Mouse (Mus musculus) lung, adult 2 months (tissue): ENCODE data around the gene Lipo3.
"Not testable (repeated sequence)": the region's sequence is repeated elsewhere in the genome, so short reads cannot be mapped to it uniquely, and the experiment has no call there.

Experiments
- CTCF ChIP-seq: fragments of 200-500 bp; IDR thresholded peaks from 2 replicates; pipeline ENCODE4 v1.5.1; 2011; ENCODE audit warnings: mild to moderate bottlenecking, low read length, control low read depth; ENCODE audit not compliant: insufficient read depth
- POLR2A ChIP-seq: fragments of 200-500 bp; IDR thresholded peaks from 2 replicates; pipeline ENCODE4 v1.6.1; 2011; ENCODE audit warnings: low read depth, mild to moderate bottlenecking, control low read depth, low read length, borderline replicate concordance; ENCODE audit errors: extremely low read depth

GRCm38 (mm10) chr19:33761287-33762086 lies at the start of gene Lipo3:
- not testable (repeated sequence) for TF ChIP-seq CTCF, POLR2A
